Mouse (Mus musculus) spleen, adult 2 months (tissue): Measurements from ENCODE around the gene Noxa1.

ENCODE experiments used
- CTCF ChIP-seq: fragments of 200-500 bp; IDR thresholded peaks from 2 replicates; pipeline ENCODE4 v1.5.1; 2011; ENCODE audit warnings: mild to moderate bottlenecking, inconsistent platforms; ENCODE audit not compliant: insufficient read depth, insufficient read length, insufficient replicate concordance; ENCODE audit errors: extremely low read depth
- POLR2A ChIP-seq: fragments of 200-500 bp; IDR thresholded peaks from 2 replicates; pipeline ENCODE4 v1.6.1; 2011; ENCODE audit warnings: low read depth, low read length, inconsistent platforms

GRCm38 (mm10) chr2:25080076-25080475 is 14.9 kb downstream of the Noxa1 start, which contains the start of gene Entpd8:
- TF ChIP-seq POLR2A = no peak
- TF ChIP-seq CTCF = no peak
